Mouse (Mus musculus) C2C12 (cell line): ENCODE measurements at regions not wholly inside any gene's neighbourhood (a gene's known extent, or its start where the extent isn't known, plus 50 kb on each side); places are given as distances from the start of the nearest gene placed in this dataset.

ENCODE experiments used
- CTCF ChIP-seq: IDR thresholded peaks from one replicate; pipeline ENCODE4 v1.5.1; 2011; ENCODE audit not compliant: control insufficient read depth, insufficient read depth, insufficient read length
- USF1 ChIP-seq: IDR thresholded peaks from one replicate; pipeline ENCODE4 v1.6.1; 2011; ENCODE audit warnings: low read depth, mild to moderate bottlenecking, control low read depth, moderate library complexity

- TF ChIP-seq CTCF, result no peak
- no peak for TF ChIP-seq USF1
Observed at GRCm38 (mm10) chr3:156353430-156353829, 208.2 kb upstream of the Negr1 start.
